Mouse (Mus musculus) adrenal gland, postnatal 10 days (tissue): Measurements from ENCODE around the gene Zfhx3. TPM values are rescaled to one million over a fixed set of nuclear protein-coding genes. Genes with fewer than 3 reads are reported as not detected.

ENCODE experiments used
- DNase-seq: peaks from one replicate; pipeline ENCODE4 v3.0.0; 2021; ENCODE audit warnings: mixed read lengths
- total RNA-seq, 2 experiments: library from RNA; stranded (reverse); gene quantifications; 2 replicates each; pipeline ENCODE4 v1.2.3; 2021

Gene Zfhx3
- total RNA-seq, 2 experiments from 2014 or later, result 25.8 to 31.5 TPM

GRCm38 (mm10) chr8:108935834-108936694, 993.6 kb downstream of the Zfhx3 start:
- DNase-seq, result no peak

GRCm38 (mm10) chr8:108936695-108937448, 994.4 kb downstream of the Zfhx3 start:
- DNase-seq, result no peak

GRCm38 (mm10) chr8:108937904-108938455, 995.5 kb downstream of the Zfhx3 start:
- no peak for DNase-seq

GRCm38 (mm10) chr8:108942686-108943085, 1000.2 kb downstream of the Zfhx3 start:
- no peak for DNase-seq

- no peak for DNase-seq
Observed at GRCm38 (mm10) chr8:108943132-108943531, 1000.7 kb downstream of the Zfhx3 start.

GRCm38 (mm10) chr8:108944312-108944711, 1001.9 kb downstream of the Zfhx3 start:
- DNase-seq, result no peak

GRCm38 (mm10) chr8:108950311-108950710, 1007.9 kb downstream of the Zfhx3 start:
- no peak for DNase-seq

- no peak for DNase-seq
Observed at GRCm38 (mm10) chr8:108951560-108951959, 1009.1 kb downstream of the Zfhx3 start.

- DNase-seq, result no peak
Observed at GRCm38 (mm10) chr8:108956416-108956815, 1014.0 kb downstream of the Zfhx3 start.

GRCm38 (mm10) chr8:108962516-108962915, 1020.1 kb downstream of the Zfhx3 start:
- DNase-seq, result no peak

GRCm38 (mm10) chr8:108963181-108963580, 1020.7 kb downstream of the Zfhx3 start:
- DNase-seq, result no peak

GRCm38 (mm10) chr8:108966041-108966440, 1023.6 kb downstream of the Zfhx3 start:
- DNase-seq, result no peak

- DNase-seq, result no peak
Observed at GRCm38 (mm10) chr8:108973639-108974325, 1031.3 kb downstream of the Zfhx3 start.

GRCm38 (mm10) chr8:108977693-108978361, 1035.4 kb downstream of the Zfhx3 start:
- no peak for DNase-seq

- no peak for DNase-seq
Observed at GRCm38 (mm10) chr8:108978362-108978750, 1035.9 kb downstream of the Zfhx3 start.

GRCm38 (mm10) chr8:108984904-108985303, 1042.5 kb downstream of the Zfhx3 start:
- DNase-seq, result no peak

GRCm38 (mm10) chr8:108989841-108990240, 1047.4 kb downstream of the Zfhx3 start:
- no peak for DNase-seq

GRCm38 (mm10) chr8:108990537-108990936, 1048.1 kb downstream of the Zfhx3 start:
- peak; percentile 14 for DNase-seq

- no peak for DNase-seq
Observed at GRCm38 (mm10) chr8:108991395-108991794, 1049.0 kb downstream of the Zfhx3 start.

GRCm38 (mm10) chr8:108993718-108994117, 1051.3 kb downstream of the Zfhx3 start:
- no peak for DNase-seq

GRCm38 (mm10) chr8:108994187-108994586, 1051.7 kb downstream of the Zfhx3 start:
- DNase-seq, result no peak

- no peak for DNase-seq
Observed at GRCm38 (mm10) chr8:108994880-108995279, 1052.4 kb downstream of the Zfhx3 start.
